Mouse (Mus musculus): ENCODE results near the gene Apon. TPM values are rescaled to one million over a fixed set of nuclear protein-coding genes. Genes with fewer than 3 reads are reported as not detected.

Apon gene
- polyA plus RNA-seq, 1 experiment from 2014 or later, result 0.90 TPM

DNA sequence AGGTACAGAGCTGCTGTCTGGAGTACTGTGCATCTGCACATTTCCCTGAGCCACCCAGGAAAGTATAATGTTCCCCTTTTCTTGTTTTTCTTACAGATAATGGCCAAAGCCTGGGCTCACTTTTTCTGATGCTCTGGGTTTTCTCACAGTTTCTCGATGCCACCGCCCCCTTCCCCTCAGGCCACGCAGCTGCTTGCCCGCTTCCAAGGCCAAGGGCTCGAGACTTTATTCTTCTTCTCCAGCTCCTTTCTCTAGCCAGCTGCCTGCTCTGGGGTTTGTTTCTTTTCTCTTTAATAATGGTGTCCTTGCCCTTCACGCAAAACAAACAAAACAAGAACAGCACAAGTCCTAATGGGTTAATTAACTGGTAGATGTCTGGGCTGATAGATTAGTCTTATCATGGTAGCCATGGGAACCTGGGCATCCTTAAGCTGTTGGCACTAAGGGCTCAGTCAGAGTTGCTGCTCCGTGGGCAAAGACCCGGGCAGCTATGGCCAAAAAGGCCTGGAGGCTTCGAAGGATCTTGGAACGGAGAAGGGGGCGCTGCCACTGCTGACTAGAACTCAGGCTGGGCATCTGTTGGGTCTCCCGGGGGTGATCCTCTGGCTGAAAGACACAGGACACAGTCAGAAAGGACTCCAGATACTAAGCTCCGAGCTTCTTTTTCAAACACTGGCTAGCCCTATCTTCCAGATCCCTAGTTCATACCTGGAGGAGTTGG lies 42.6 kb downstream of the Apon start:
- Histone ChIP-seq H3K27me3 (ENCODE audit: low read depth, poor library complexity, severe bottlenecking) (no peaks in the 10 kb centered on the region), H3K27ac (no peak overlapping the region), H3K4me1 (no peaks in the 10 kb centered on the region), H3K9me3 (replicated peaks) (no peaks in the 10 kb centered on the region), H3K36me3 (peaks cover 10% of the 10 kb centered on the region), H3K4me3 (no peak overlapping the region)
- no peak for DNase-seq (ENCODE audit: low spot score)
- WGBS, result 82% methylated on average over 13 of the region's 13 CpGs

DNA sequence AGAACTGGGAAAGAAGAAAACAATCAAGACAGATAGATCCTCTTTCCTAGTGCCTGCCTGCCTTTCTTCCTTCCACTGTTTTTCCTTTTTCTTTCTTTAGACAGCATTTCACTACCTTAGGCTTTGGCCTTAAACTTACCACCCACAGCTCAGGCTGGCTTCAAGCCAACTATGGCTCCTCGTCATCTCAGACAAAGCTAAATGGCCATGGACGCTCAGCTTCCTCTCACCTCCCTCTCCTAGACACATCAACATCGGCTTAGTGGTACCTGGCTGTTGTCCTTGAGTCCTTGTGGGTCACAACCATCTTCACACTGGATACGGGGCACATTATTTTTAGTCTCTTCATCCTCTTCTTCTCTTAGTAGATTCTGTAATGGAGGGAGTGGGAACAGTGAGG lies 43.3 kb downstream of the Apon start:
- H3K9me3 ChIP-seq (replicated peaks), result no peaks in the 10 kb centered on the region
- no peaks in the 10 kb centered on the region for H3K27me3 ChIP-seq (ENCODE audit: low read depth, poor library complexity, severe bottlenecking)
- no peak overlapping the region for H3K27ac ChIP-seq
- H3K4me1 ChIP-seq, result peaks cover 2% of the 10 kb centered on the region
- H3K36me3 ChIP-seq, result peaks cover 4% of the 10 kb centered on the region
- no peak for DNase-seq (ENCODE audit: low spot score)
- H3K4me3 ChIP-seq, result no peak overlapping the region
- 87% methylated on average over 4 of the region's 4 CpGs for WGBS

DNA sequence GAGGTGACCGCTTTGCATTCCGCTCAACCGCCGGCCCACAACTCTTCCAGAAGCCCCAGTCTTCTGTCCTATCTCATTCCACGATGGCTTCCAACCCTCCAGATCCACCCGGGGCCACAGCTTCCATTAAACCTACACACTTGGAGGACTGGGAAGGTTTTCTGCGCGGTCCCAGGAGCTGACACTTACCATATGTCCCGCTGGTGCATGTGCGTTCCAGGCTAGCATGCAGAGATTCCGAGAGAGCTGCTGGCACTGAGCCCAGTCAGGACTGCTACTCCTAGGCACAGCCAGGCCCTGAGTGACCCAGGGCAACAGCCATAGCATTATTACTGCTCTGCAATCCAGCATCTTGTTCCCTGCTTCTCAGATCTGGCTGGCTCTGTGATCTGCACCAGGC lies 43.7 kb downstream of the Apon start:
- Histone ChIP-seq H3K36me3 (0 out of 2 replicates have a peak, but pooled peaks cover under 1% of the 10 kb centered on the region), H3K27me3 (ENCODE audit: low read depth, poor library complexity, severe bottlenecking) (no peaks in the 10 kb centered on the region), H3K27ac (no peak overlapping the region), H3K9me3 (replicated peaks) (no peaks in the 10 kb centered on the region), H3K4me1 (peaks cover 6% of the 10 kb centered on the region), H3K4me3 (no peak overlapping the region)
- DNase-seq (ENCODE audit: low spot score), result no peak
- 85% methylated on average over 11 of the region's 11 CpGs for WGBS

DNA sequence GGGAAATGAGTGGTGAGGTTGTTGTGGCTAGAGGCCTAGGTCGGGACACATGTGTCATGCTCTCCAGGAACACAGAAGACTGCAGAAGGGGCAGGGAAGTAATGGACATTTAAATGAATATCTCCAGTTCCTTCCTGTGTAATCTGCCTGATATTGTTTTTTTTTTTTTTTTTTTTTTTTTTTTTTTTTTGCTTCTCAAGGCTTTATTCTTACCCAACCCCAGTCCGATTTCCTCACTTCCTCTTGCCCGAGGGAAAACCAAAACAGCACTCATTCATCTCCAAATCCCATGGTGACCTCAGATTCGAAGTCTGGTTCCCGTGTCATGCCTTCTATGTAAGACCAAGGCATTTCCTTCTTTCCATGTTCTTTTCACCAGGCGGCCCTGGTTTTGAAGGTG lies 44.3 kb downstream of the Apon start:
- H3K4me3 ChIP-seq, result no peak overlapping the region
- H3K27me3 ChIP-seq (ENCODE audit: low read depth, poor library complexity, severe bottlenecking), result no peaks in the 10 kb centered on the region
- H3K9me3 ChIP-seq (replicated peaks), result no peaks in the 10 kb centered on the region
- DNase-seq (ENCODE audit: low spot score), result no peak
- no peaks in the 10 kb centered on the region for H3K36me3 ChIP-seq
- WGBS, result 86% methylated on average over 6 of the region's 6 CpGs
- no peak overlapping the region for H3K27ac ChIP-seq
- H3K4me1 ChIP-seq, result peaks cover 6% of the 10 kb centered on the region

DNA sequence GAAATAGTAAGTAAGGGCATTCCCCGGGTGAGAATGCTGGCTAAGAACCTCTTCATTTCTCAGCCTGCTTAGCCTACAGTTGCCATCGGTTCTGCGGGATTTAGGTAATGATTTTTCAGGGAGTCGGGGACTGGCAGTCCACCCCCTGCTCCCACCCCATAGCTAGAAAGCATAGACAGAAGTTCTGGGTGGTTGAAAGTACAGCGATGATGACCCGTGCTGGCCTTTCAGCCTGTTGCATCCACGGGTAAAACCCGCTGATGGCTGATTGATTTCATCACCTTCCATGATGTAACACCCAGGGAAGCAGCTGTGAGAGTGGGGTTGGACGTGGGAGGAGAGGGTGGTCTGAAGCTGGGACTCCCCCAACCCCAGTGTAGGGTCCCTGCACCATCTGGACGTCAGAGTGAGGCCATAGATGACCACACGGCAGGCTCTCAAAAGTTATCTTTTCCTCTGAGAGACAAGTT lies 44.8 kb downstream of the Apon start, which contains the start of gene Il23a:
TSS of gene Il23a (minus strand) at position 51 of the 470 bp plus-strand sequence.
- Histone ChIP-seq H3K9me3 (replicated peaks) (no peaks in the 10 kb centered on the region), H3K27ac (no peak within 1 kb of the TSS)

DNA sequence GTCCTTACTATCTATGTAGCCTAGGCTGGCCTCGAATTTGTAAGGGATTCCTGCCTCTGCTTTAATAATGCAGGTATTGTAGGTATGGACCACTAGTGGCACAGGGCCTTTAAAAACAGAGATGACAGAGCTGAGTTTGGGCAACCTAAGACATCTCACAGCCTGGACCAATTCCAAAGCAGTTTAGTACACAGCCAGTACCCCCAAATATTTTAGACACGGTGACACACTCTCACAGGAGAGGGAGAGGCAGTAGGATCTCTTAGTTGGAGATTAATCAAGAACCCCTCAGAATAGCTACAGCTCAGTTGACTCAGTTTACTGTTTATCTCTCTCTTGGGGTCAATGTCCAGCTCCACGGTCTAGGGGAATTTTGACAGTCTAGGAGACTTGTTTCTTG lies 48.5 kb downstream of the Apon start:
- DNase-seq (ENCODE audit: low spot score), result no peak
- peak overlapping the region; percentile 66 for H3K4me3 ChIP-seq
- H3K4me1 ChIP-seq, result peaks cover 17% of the 10 kb centered on the region
- peaks cover 10% of the 10 kb centered on the region for H3K36me3 ChIP-seq
- H3K27me3 ChIP-seq (ENCODE audit: low read depth, poor library complexity, severe bottlenecking), result no peaks in the 10 kb centered on the region
- peak overlapping the region; percentile 94 for H3K27ac ChIP-seq
- no peaks in the 10 kb centered on the region for H3K9me3 ChIP-seq (replicated peaks)
- WGBS, result 47% methylated on average over 3 of the region's 3 CpGs

More for the DNA sequence above, 44.8 kb downstream of the Apon start, which contains the start of gene Il23a:
- DNase-seq (ENCODE audit: low spot score), result no peak
- Histone ChIP-seq H3K27me3 (ENCODE audit: low read depth, poor library complexity, severe bottlenecking) (no peaks in the 10 kb centered on the region), H3K36me3 (no peaks in the 10 kb centered on the region), H3K4me1 (peaks cover 8% of the 10 kb centered on the region), H3K4me3 (no peak within 1 kb of the TSS)
- 85% methylated on average over 11 of the region's 11 CpGs for WGBS

DNA sequence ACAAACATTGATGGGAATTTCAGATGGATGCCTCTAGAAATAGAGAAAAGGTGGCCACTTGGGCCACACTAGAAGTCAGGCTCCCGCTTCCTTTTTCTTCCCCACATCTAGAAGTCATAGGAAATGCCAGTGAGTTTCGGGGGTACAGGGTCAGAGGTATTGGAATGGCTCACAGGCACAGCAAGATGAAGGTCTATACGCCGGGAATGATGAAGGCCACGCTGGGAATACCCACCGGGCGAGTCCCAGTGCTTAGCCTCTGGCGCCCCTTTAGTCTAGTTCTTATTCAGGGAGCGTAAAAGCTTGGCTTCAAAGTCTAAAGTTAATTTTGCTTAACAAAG lies 48.9 kb downstream of the Apon start:
- peaks cover 17% of the 10 kb centered on the region for H3K4me1 ChIP-seq
- H3K27me3 ChIP-seq (ENCODE audit: low read depth, poor library complexity, severe bottlenecking), result no peaks in the 10 kb centered on the region
- H3K27ac ChIP-seq, result peak overlapping the region; percentile 94
- peaks cover 10% of the 10 kb centered on the region for H3K36me3 ChIP-seq
- H3K9me3 ChIP-seq (replicated peaks), result no peaks in the 10 kb centered on the region
- DNase-seq (ENCODE audit: low spot score), result no peak
- peak overlapping the region; percentile 66 for H3K4me3 ChIP-seq
- whole genome bisulfite sequencing, result 1% methylated on average over 9 of the region's 9 CpGs

DNA sequence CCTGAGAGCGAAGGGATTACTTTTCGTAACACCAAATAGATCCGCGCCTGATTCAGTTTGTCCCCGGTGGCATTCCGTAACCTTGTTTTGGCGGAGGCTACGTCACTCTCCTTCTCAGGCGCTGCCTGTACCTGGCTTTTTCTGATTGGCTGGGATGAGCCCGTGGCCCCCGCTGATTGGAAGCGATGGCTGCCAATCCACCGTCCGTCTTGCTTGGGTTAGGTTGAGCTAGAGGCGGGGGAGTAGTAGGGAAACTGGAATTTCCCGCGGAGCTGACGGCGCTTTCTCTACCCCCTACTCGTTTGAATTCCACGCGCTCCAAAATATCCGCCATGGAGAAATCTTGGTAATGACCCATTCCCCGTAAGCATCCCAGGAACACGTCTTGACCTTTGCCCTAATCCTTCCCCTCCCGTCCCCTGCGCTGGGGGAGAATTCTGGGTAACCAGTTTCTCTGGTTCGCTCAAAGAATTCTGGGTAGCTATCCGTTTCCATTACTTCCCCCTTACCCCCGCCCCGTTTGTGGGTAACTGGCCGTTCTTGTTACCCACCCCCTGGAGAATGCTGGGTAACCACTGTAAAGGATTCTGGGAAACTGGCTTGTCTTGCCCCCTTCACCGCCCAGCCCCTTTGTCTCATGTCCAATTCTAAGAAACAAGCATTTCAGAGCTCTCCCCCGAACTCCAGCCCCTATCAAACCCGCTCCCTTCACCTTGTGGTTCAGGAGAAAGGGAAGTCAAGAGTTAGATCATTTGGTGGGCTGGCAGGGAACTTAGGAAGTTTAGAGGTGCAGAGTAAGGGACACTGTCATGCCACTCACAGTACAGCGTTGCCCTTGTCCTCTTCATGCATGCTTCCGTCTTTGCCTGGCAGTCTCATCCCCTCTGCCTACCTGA lies 49.5 kb downstream of the Apon start, which contains the start of gene Pan2:
TSS of gene Pan2 (plus strand) at position 210 of the 896 bp plus-strand sequence.
- peaks cover 17% of the 10 kb centered on the region for H3K4me1 ChIP-seq
- DNase-seq (ENCODE audit: low spot score), result peak; percentile 99
- WGBS, result 1% methylated on average over 37 of the region's 37 CpGs
- no peaks in the 10 kb centered on the region for H3K9me3 ChIP-seq (replicated peaks)
- H3K27me3 ChIP-seq (ENCODE audit: low read depth, poor library complexity, severe bottlenecking), result no peaks in the 10 kb centered on the region
- peaks cover 16% of the 10 kb centered on the region for H3K36me3 ChIP-seq
- H3K4me3 ChIP-seq, result peak within 1 kb of the TSS; percentile 66
- H3K27ac ChIP-seq, result peak within 1 kb of the TSS; percentile 94

Other genes with a start within 250 kb of the Apon start
- not detected in 2 replicates for gene Hsd17b6, start 246.5 kb upstream of the Apon start, polyA plus RNA-seq (2016; fragmentation: Nextera tagmentation; extraction: Ambion mirVana)
- 99.0 and 109 TPM in 2 replicates for gene Prim1, start 238.9 kb upstream of the Apon start, polyA plus RNA-seq (2016; fragmentation: Nextera tagmentation; extraction: Ambion mirVana)
- 898 and 1,037 TPM in 2 replicates for gene Naca, start 218.5 kb upstream of the Apon start, polyA plus RNA-seq (2016; fragmentation: Nextera tagmentation; extraction: Ambion mirVana)
- gene Ptges3, start 195.1 kb upstream of the Apon start, polyA plus RNA-seq (2016; fragmentation: Nextera tagmentation; extraction: Ambion mirVana), result 668 and 708 TPM in 2 replicates
- gene Atp5b, start 170.8 kb upstream of the Apon start, polyA plus RNA-seq (2016; fragmentation: Nextera tagmentation; extraction: Ambion mirVana), result 2,336 and 2,543 TPM in 2 replicates
- gene Baz2a, start 162.5 kb upstream of the Apon start, polyA plus RNA-seq (2016; fragmentation: Nextera tagmentation; extraction: Ambion mirVana), result 12.3 and 14.4 TPM in 2 replicates
- gene Rbms2, start 73.8 kb upstream of the Apon start, polyA plus RNA-seq (2016; fragmentation: Nextera tagmentation; extraction: Ambion mirVana), result 26.4 and 32.5 TPM in 2 replicates
- 1.7 and 1.9 TPM in 2 replicates for gene Gls2, start 59.6 kb upstream of the Apon start, polyA plus RNA-seq (2016; fragmentation: Nextera tagmentation; extraction: Ambion mirVana)
- 33.3 and 34.4 TPM in 2 replicates for gene Spryd4, start 42.3 kb upstream of the Apon start, polyA plus RNA-seq (2016; fragmentation: Nextera tagmentation; extraction: Ambion mirVana)
- gene Mip, start 28.3 kb upstream of the Apon start, polyA plus RNA-seq (2016; fragmentation: Nextera tagmentation; extraction: Ambion mirVana), result 0.08 and 0.33 TPM in 2 replicates
- gene Timeless, start 22.0 kb upstream of the Apon start, polyA plus RNA-seq (2016; fragmentation: Nextera tagmentation; extraction: Ambion mirVana), result 127 and 135 TPM in 2 replicates
- gene Apof, start 14.6 kb downstream of the Apon start, polyA plus RNA-seq (2016; fragmentation: Nextera tagmentation; extraction: Ambion mirVana), result not detected in 2 replicates
- 9.3 and 11.5 TPM in 2 replicates for gene Stat2, start 16.5 kb downstream of the Apon start, polyA plus RNA-seq (2016; fragmentation: Nextera tagmentation; extraction: Ambion mirVana)
- not detected in 2 replicates for gene Il23a, start 44.7 kb downstream of the Apon start, polyA plus RNA-seq (2016; fragmentation: Nextera tagmentation; extraction: Ambion mirVana)
- gene Pan2, start 49.2 kb downstream of the Apon start, polyA plus RNA-seq (2016; fragmentation: Nextera tagmentation; extraction: Ambion mirVana), result 37.2 and 41.8 TPM in 2 replicates
- gene Cnpy2, start 68.4 kb downstream of the Apon start, polyA plus RNA-seq (2016; fragmentation: Nextera tagmentation; extraction: Ambion mirVana), result 313 and 334 TPM in 2 replicates
- 248 and 251 TPM in 2 replicates for gene Cs, start 83.6 kb downstream of the Apon start, polyA plus RNA-seq (2016; fragmentation: Nextera tagmentation; extraction: Ambion mirVana)
- 5.6 and 9.1 TPM in 2 replicates for gene Coq10a, start 114.9 kb downstream of the Apon start, polyA plus RNA-seq (2016; fragmentation: Nextera tagmentation; extraction: Ambion mirVana)
- gene Ankrd52, start 123.0 kb downstream of the Apon start, polyA plus RNA-seq (2016; fragmentation: Nextera tagmentation; extraction: Ambion mirVana), result 15.9 and 16.5 TPM in 2 replicates
- 0.21 TPM in 1 of 2 replicates, not detected in the other for gene Slc39a5, start 147.1 kb downstream of the Apon start, polyA plus RNA-seq (2016; fragmentation: Nextera tagmentation; extraction: Ambion mirVana)
- 98.7 and 133 TPM in 2 replicates for gene Nabp2, start 157.4 kb downstream of the Apon start, polyA plus RNA-seq (2016; fragmentation: Nextera tagmentation; extraction: Ambion mirVana)
- gene Rnf41, start 157.6 kb downstream of the Apon start, polyA plus RNA-seq (2016; fragmentation: Nextera tagmentation; extraction: Ambion mirVana), result 41.9 and 43.6 TPM in 2 replicates
- gene Smarcc2, start 205.2 kb downstream of the Apon start, polyA plus RNA-seq (2016; fragmentation: Nextera tagmentation; extraction: Ambion mirVana), result 64.2 and 91.3 TPM in 2 replicates
- gene Myl6, start 240.0 kb downstream of the Apon start, polyA plus RNA-seq (2016; fragmentation: Nextera tagmentation; extraction: Ambion mirVana), result 685 and 729 TPM in 2 replicates
- 1.6 and 3.3 TPM in 2 replicates for gene Myl6b, start 244.6 kb downstream of the Apon start, polyA plus RNA-seq (2016; fragmentation: Nextera tagmentation; extraction: Ambion mirVana)

Data from limb, embryonic 10.5 days (tissue).